Mouse (Mus musculus) liver, embryonic 14.5 days (tissue): Measurements from ENCODE around the gene Lactbl1. TPM values are rescaled to one million over a fixed set of nuclear protein-coding genes. Genes with fewer than 3 reads are reported as not detected.

Experiments
- ATAC-seq: fragments of 200-750 bp; cut with Nextera tagmentation; 2 replicates; pipeline ENCODE4 v1.8.0; 2017; ENCODE audit warnings: moderate number of reproducible peaks, mild to moderate bottlenecking, moderate library complexity; ENCODE audit not compliant: insufficient read depth
- DNase-seq, 3 experiments: peaks; one replicate each; pipeline ENCODE4 v3.0.0-alpha.2; 2012 to 2013; ENCODE audit warnings: low read depth in 3 of 3, low spot score in 3 of 3
- H3K27ac ChIP-seq: fragments of 300-500 bp; sonication (generic); 2 replicates; pipeline ENCODE4 v1.5.1; 2014; ENCODE audit warnings: moderate library complexity, mild to moderate bottlenecking, control low read depth, inconsistent platforms
- H3K27me3 ChIP-seq: fragments of 300-500 bp; sonication (generic); 2 replicates; pipeline ENCODE4 v1.6.1; 2014; ENCODE audit warnings: mild to moderate bottlenecking, low read length, moderate library complexity; ENCODE audit not compliant: control insufficient read depth, insufficient read depth
- H3K36me3 ChIP-seq: fragments of 300-500 bp; sonication (generic); replicated peaks from 2 replicates; pipeline ENCODE4 v1.6.1; 2014; ENCODE audit warnings: low read depth; ENCODE audit not compliant: control insufficient read depth, insufficient read depth
- H3K4me1 ChIP-seq, 2 experiments: fragments of 200-500 bp in 1 of 2; fragments of 300-500 bp in 1 of 2; sonication (generic) in 1 of 2; replicated peaks; 2 replicates each; pipeline ENCODE4 v1.6.1; 2012 to 2014; ENCODE audit warnings: antibody characterized with exemption in 1 of 2, inconsistent platforms in 1 of 2, low read length in 1 of 2; ENCODE audit not compliant: control insufficient read depth in 2 of 2, insufficient read depth in 2 of 2
- H3K4me2 ChIP-seq: fragments of 300-500 bp; sonication (generic); 2 replicates; pipeline ENCODE4 v1.6.1; 2014; ENCODE audit warnings: low read depth, mild to moderate bottlenecking, control low read depth, moderate library complexity
- H3K4me3 ChIP-seq, 2 experiments: fragments of 200-500 bp in 1 of 2; fragments of 300-500 bp in 1 of 2; sonication (generic) in 1 of 2; 2 replicates each; pipeline ENCODE4 v1.5.1; 2012 to 2014; ENCODE audit warnings: low read depth in 2 of 2, low read length in 2 of 2, mild to moderate bottlenecking in 2 of 2, control low read depth in 1 of 2, inconsistent platforms in 1 of 2, moderate library complexity in 1 of 2; ENCODE audit not compliant: insufficient read depth in 1 of 2
- H3K9ac ChIP-seq: fragments of 300-500 bp; sonication (generic); replicated peaks from 2 replicates; pipeline ENCODE4 v1.6.1; 2014; ENCODE audit warnings: mild to moderate bottlenecking, control low read depth, moderate library complexity
- H3K9me3 ChIP-seq: fragments of 300-500 bp; sonication (generic); 2 replicates; pipeline ENCODE4 v1.6.1; 2016; ENCODE audit warnings: low read length, mixed read lengths; ENCODE audit not compliant: control insufficient read depth
- CTCF ChIP-seq: IDR thresholded peaks from 2 replicates; pipeline ENCODE4 v1.5.1; 2016; ENCODE audit warnings: antibody characterized with exemption, low read depth, control low read depth
- EP300 ChIP-seq: IDR thresholded peaks from 2 replicates; pipeline ENCODE4 v1.6.1; 2016; ENCODE audit warnings: antibody characterized with exemption, low read depth
- WGBS: fragments of 180-500 bp; shearing (Covaris S2); extraction: QIAGEN DNeasy Blood & Tissue Kit; methylation state at CpG from one replicate; pipeline ENCODE4 v1.1.7; 2014; ENCODE audit not compliant: insufficient replicate concordance; 5-methylcytosine and 5-hydroxymethylcytosine counted together
- polyA plus RNA-seq, 2 experiments: library from polyadenylated mRNA; depleted of rRNA in 1 of 2; stranded (reverse) in 1 of 2; unstranded in 1 of 2; fragments of >200 nt; fragmentation: Nextera tagmentation in 1 of 2; extraction: Ambion mirVana in 1 of 2; gene quantifications; 2 replicates each; pipeline versions ENCODE4 v1.2.1 to v1.2.3; 2012 to 2014

Lactbl1 gene
- polyA plus RNA-seq, 2 experiments, result not detected

GRCm38 (mm10) chr4:136651882-136652527 is 29.6 kb downstream of the Lactbl1 start:
- no peak for ATAC-seq
- no peak overlapping the region for H3K27ac ChIP-seq
- H3K36me3 ChIP-seq, result no peaks in the 10 kb centered on the region
- WGBS, result 58% methylated on average over 13 of the region's 13 CpGs
- H3K4me2 ChIP-seq, result no peak overlapping the region
- peaks cover 0 to 4% of the 10 kb centered on the region in 2 experiments; a peak in 1 of 4 replicates for H3K4me1 ChIP-seq
- H3K27me3 ChIP-seq, result no peaks in the 10 kb centered on the region
- TF ChIP-seq EP300, result no peak
- no peak for TF ChIP-seq CTCF
- no peak for DNase-seq
- no peak overlapping the region for H3K4me3 ChIP-seq
- H3K9ac ChIP-seq, result no peak overlapping the region
- no peaks in the 10 kb centered on the region for H3K9me3 ChIP-seq

- no peak overlapping the region for H3K9ac ChIP-seq
- H3K4me3 ChIP-seq, result no peak overlapping the region
- no peak overlapping the region for H3K27ac ChIP-seq
- no peaks in the 10 kb centered on the region for H3K9me3 ChIP-seq
- H3K36me3 ChIP-seq, result no peaks in the 10 kb centered on the region
- H3K4me1 ChIP-seq, result peaks cover 0 to 4% of the 10 kb centered on the region in 2 experiments; a peak in 1 of 4 replicates
- DNase-seq (no peak), ATAC-seq (no peak)
- H3K4me2 ChIP-seq, result no peak overlapping the region
- no peaks in the 10 kb centered on the region for H3K27me3 ChIP-seq
- 25% methylated on average over 11 of the region's 11 CpGs for WGBS
- TF ChIP-seq CTCF (no peak), EP300 (no peak)
These were observed 30.1 kb downstream of the Lactbl1 start for GRCm38 (mm10) chr4:136652528-136652910.

GRCm38 (mm10) chr4:136653019-136653418 is 30.6 kb downstream of the Lactbl1 start:
- ATAC-seq (peak; percentile 28; the same call in 1 of the 2 replicates), DNase-seq (no peak)
- 9% methylated on average over 6 of the region's 6 CpGs for WGBS

GRCm38 (mm10) chr4:136653692-136654234 is 31.3 kb downstream of the Lactbl1 start:
- no peak overlapping the region for H3K9ac ChIP-seq
- TF ChIP-seq CTCF (no peak), EP300 (no peak)
- H3K27me3 ChIP-seq, result no peaks in the 10 kb centered on the region
- H3K9me3 ChIP-seq, result no peaks in the 10 kb centered on the region
- no peak for ATAC-seq
- peaks cover 0 to 4% of the 10 kb centered on the region in 2 experiments; a peak in 1 of 4 replicates for H3K4me1 ChIP-seq
- no peaks in the 10 kb centered on the region for H3K36me3 ChIP-seq
- no peak overlapping the region for H3K4me2 ChIP-seq
- no peak for DNase-seq
- H3K4me3 ChIP-seq, result no peak overlapping the region
- 22% methylated on average over 10 of the region's 10 CpGs for WGBS
- no peak overlapping the region for H3K27ac ChIP-seq

More at GRCm38 (mm10) chr4:136653019-136653418, 30.6 kb downstream of the Lactbl1 start:
- TF ChIP-seq CTCF, result no peak
- no peak for TF ChIP-seq EP300
- Histone ChIP-seq H3K9me3 (no peaks in the 10 kb centered on the region), H3K27me3 (no peaks in the 10 kb centered on the region), H3K4me3 (no peak overlapping the region), H3K4me2 (no peak overlapping the region), H3K36me3 (no peaks in the 10 kb centered on the region), H3K27ac (no peak overlapping the region), H3K9ac (no peak overlapping the region), H3K4me1 (peaks cover 0 to 4% of the 10 kb centered on the region in 2 experiments; a peak in 1 of 4 replicates)

- Histone ChIP-seq H3K36me3 (no peaks in the 10 kb centered on the region), H3K9me3 (no peaks in the 10 kb centered on the region), H3K27me3 (no peaks in the 10 kb centered on the region), H3K4me1 (peaks cover 0 to 4% of the 10 kb centered on the region in 2 experiments; a peak in 1 of 4 replicates), H3K4me2 (no peak overlapping the region), H3K27ac (no peak overlapping the region), H3K4me3 (no peak overlapping the region), H3K9ac (no peak overlapping the region)
- DNase-seq, result no peak
- ATAC-seq, result no peak
- TF ChIP-seq EP300, result no peak
- no peak for TF ChIP-seq CTCF
- WGBS, result 14% methylated on average over 3 of the region's 3 CpGs
These were observed 35.5 kb downstream of the Lactbl1 start for GRCm38 (mm10) chr4:136657914-136658313.
